Mouse (Mus musculus) C2C12 (cell line): ENCODE measurements around the gene Tap1. TPM values are rescaled to one million over a fixed set of nuclear protein-coding genes. Genes with fewer than 3 reads are reported as not detected.

Experiments used
- H3K27me3 ChIP-seq: one replicate; pipeline ENCODE4 v1.6.1; 2011; ENCODE audit not compliant: control insufficient read depth, insufficient read depth, insufficient read length
- H3K36me3 ChIP-seq: one replicate; pipeline ENCODE4 v1.6.1; 2011; ENCODE audit not compliant: control insufficient read depth, insufficient read depth
- H3K4me3 ChIP-seq: one replicate; pipeline ENCODE4 v1.5.1; 2011; ENCODE audit warnings: mild to moderate bottlenecking, control low read depth; ENCODE audit not compliant: poor library complexity, insufficient read depth, severe bottlenecking
- H3K79me2 ChIP-seq: one replicate; pipeline ENCODE4 v1.6.1; 2011; ENCODE audit not compliant: control insufficient read depth, insufficient read depth
- H3K79me3 ChIP-seq: one replicate; pipeline ENCODE4 v1.6.1; 2011; ENCODE audit warnings: low read depth, control low read depth
- H3ac ChIP-seq: one replicate; pipeline ENCODE3; 2011; ENCODE audit warnings: low read depth; ENCODE audit not compliant: control insufficient read depth, insufficient read length
- CEBPB ChIP-seq: IDR thresholded peaks from one replicate; pipeline ENCODE4 v1.6.1; 2011; ENCODE audit warnings: low read depth, mild to moderate bottlenecking, control low read depth, moderate library complexity
- CTCF ChIP-seq: IDR thresholded peaks from one replicate; pipeline ENCODE4 v1.5.1; 2011; ENCODE audit not compliant: control insufficient read depth, insufficient read depth, insufficient read length
- FOSL1 ChIP-seq: IDR thresholded peaks from one replicate; pipeline ENCODE4 v1.8.0; 2011; ENCODE audit warnings: mild to moderate bottlenecking, low read length; ENCODE audit not compliant: poor library complexity, insufficient read depth, severe bottlenecking
- MAX ChIP-seq: IDR thresholded peaks from one replicate; pipeline ENCODE4 v1.6.1; 2011; ENCODE audit warnings: mild to moderate bottlenecking, control low read depth
- MYOD1 ChIP-seq: IDR thresholded peaks from one replicate; pipeline ENCODE4 v1.6.1; 2011; ENCODE audit warnings: low read depth; ENCODE audit not compliant: control insufficient read depth, insufficient read length
- MYOG ChIP-seq: IDR thresholded peaks from one replicate; pipeline ENCODE4 v1.6.1; 2011; ENCODE audit not compliant: control insufficient read depth, insufficient read length; ENCODE audit errors: extremely low read depth
- USF1 ChIP-seq: IDR thresholded peaks from one replicate; pipeline ENCODE4 v1.6.1; 2011; ENCODE audit warnings: low read depth, mild to moderate bottlenecking, control low read depth, moderate library complexity
- polyA plus RNA-seq: library from polyadenylated mRNA; unstranded; fragments of >200 nt; fragmentation: generic; extraction: Trizol; gene quantifications from one replicate; pipeline ENCODE4 v1.2.1, GENCODE M21; 2012; ENCODE audit warnings: missing spikeins

Tap1 gene
- polyA plus RNA-seq, 1 experiment: 0.30 TPM

GRCm38 (mm10) chr17:34196491-34196890 is 9.1 kb downstream of the Tap1 start:
- Histone ChIP-seq H3ac (no peak overlapping the region), H3K79me2 (no peaks in the 10 kb centered on the region), H3K27me3 (peaks cover 62% of the 10 kb centered on the region), H3K79me3 (no peaks in the 10 kb centered on the region), H3K36me3 (no peaks in the 10 kb centered on the region), H3K4me3 (no peak overlapping the region)
- TF ChIP-seq CEBPB (no peak), USF1 (no peak), MYOG (no peak), MAX (no peak), FOSL1 (no peak), CTCF (no peak), MYOD1 (no peak)

- Histone ChIP-seq H3K79me2 (no peaks in the 10 kb centered on the region), H3K79me3 (no peaks in the 10 kb centered on the region), H3K4me3 (no peak within 1 kb of the TSS), H3ac (no peak within 1 kb of the TSS), H3K36me3 (no peaks in the 10 kb centered on the region), H3K27me3 (peaks cover 57% of the 10 kb centered on the region)
- TF ChIP-seq CTCF (no peak), MYOD1 (no peak), MAX (no peak), CEBPB (no peak), FOSL1 (no peak), MYOG (no peak), USF1 (no peak)
These were observed 9.9 kb downstream of the Tap1 start, which contains the start of gene Psmb8 for GRCm38 (mm10) chr17:34196941-34197894. Gene Psmb8 (plus strand): TSS chr17:34197721.

- no peaks in the 10 kb centered on the region for H3K79me3 ChIP-seq
- TF ChIP-seq FOSL1 (no peak), CEBPB (no peak), MYOD1 (no peak), MYOG (no peak), MAX (no peak), CTCF (no peak), USF1 (no peak)
- no peak overlapping the region for H3K4me3 ChIP-seq
- peaks cover 51% of the 10 kb centered on the region for H3K27me3 ChIP-seq
- no peaks in the 10 kb centered on the region for H3K79me2 ChIP-seq
- H3K36me3 ChIP-seq: no peaks in the 10 kb centered on the region
- no peak overlapping the region for H3ac ChIP-seq
These were observed 10.7 kb downstream of the Tap1 start for GRCm38 (mm10) chr17:34197904-34198520.

GRCm38 (mm10) chr17:34198521-34198912 is 11.2 kb downstream of the Tap1 start:
- Histone ChIP-seq H3K27me3 (peaks cover 46% of the 10 kb centered on the region), H3K79me2 (no peaks in the 10 kb centered on the region), H3ac (no peak overlapping the region), H3K79me3 (no peaks in the 10 kb centered on the region), H3K4me3 (no peak overlapping the region), H3K36me3 (no peaks in the 10 kb centered on the region)
- TF ChIP-seq MAX (no peak), CTCF (no peak), USF1 (no peak)

- Histone ChIP-seq H3K79me3 (no peaks in the 10 kb centered on the region), H3ac (no peak overlapping the region), H3K4me3 (no peak overlapping the region), H3K27me3 (peaks cover 41% of the 10 kb centered on the region), H3K79me2 (no peaks in the 10 kb centered on the region), H3K36me3 (no peaks in the 10 kb centered on the region)
- no peak for TF ChIP-seq USF1
- TF ChIP-seq MAX: no peak
- no peak for TF ChIP-seq MYOG
- TF ChIP-seq MYOD1: no peak
These were observed 11.8 kb downstream of the Tap1 start for GRCm38 (mm10) chr17:34199050-34199619.
